Mouse (Mus musculus) kidney, postnatal 14 days (tissue): ENCODE data around the gene Cacng4.

ENCODE experiments used
- DNase-seq: peaks from one replicate; pipeline ENCODE4 v3.0.0; 2022; ENCODE audit warnings: mixed read lengths

Cacng4 gene

GRCm38 (mm10) chr11:107794547-107795269 lies at the start of gene Cacng4:
Gene Cacng4, minus strand, starts transcription at chr11:107794557.
- peak; percentile 62 for DNase-seq

- DNase-seq, result no peak
Observed at GRCm38 (mm10) chr11:107833351-107834040, 39.1 kb upstream of the Cacng4 start.

GRCm38 (mm10) chr11:107817196-107817595 lies 22.8 kb upstream of the Cacng4 start:
- DNase-seq, result no peak

- peak; percentile 10 for DNase-seq
Observed at GRCm38 (mm10) chr11:107812941-107813648, 18.7 kb upstream of the Cacng4 start.

GRCm38 (mm10) chr11:107812429-107812828 lies 18.1 kb upstream of the Cacng4 start:
- no peak for DNase-seq

GRCm38 (mm10) chr11:107808508-107808907 lies 14.2 kb upstream of the Cacng4 start:
- no peak for DNase-seq

GRCm38 (mm10) chr11:107806058-107806457 lies 11.7 kb upstream of the Cacng4 start:
- DNase-seq, result no peak

- no peak for DNase-seq
Observed at GRCm38 (mm10) chr11:107801946-107802345, 7.6 kb upstream of the Cacng4 start.

- DNase-seq, result no peak
Observed at GRCm38 (mm10) chr11:107799331-107799730, 5.0 kb upstream of the Cacng4 start.

- no peak for DNase-seq
Observed at GRCm38 (mm10) chr11:107796346-107796745, 2.0 kb upstream of the Cacng4 start.

- DNase-seq, result peak; percentile 73
Observed at GRCm38 (mm10) chr11:107795384-107796035, 1.2 kb upstream of the Cacng4 start.

- DNase-seq, result peak; percentile 39
Observed at GRCm38 (mm10) chr11:107794103-107794493, 259 bp downstream of the Cacng4 start.

- no peak for DNase-seq
Observed at GRCm38 (mm10) chr11:107793200-107794102, 906 bp downstream of the Cacng4 start.

GRCm38 (mm10) chr11:107792136-107792535 lies 2.2 kb downstream of the Cacng4 start:
- no peak for DNase-seq

GRCm38 (mm10) chr11:107785761-107786160 lies 8.6 kb downstream of the Cacng4 start:
- no peak for DNase-seq

- DNase-seq, result no peak
Observed at GRCm38 (mm10) chr11:107785288-107785687, 9.1 kb downstream of the Cacng4 start.

- no peak for DNase-seq
Observed at GRCm38 (mm10) chr11:107783861-107784754, 10.2 kb downstream of the Cacng4 start.

GRCm38 (mm10) chr11:107782591-107782990 lies 11.8 kb downstream of the Cacng4 start:
- no peak for DNase-seq

- DNase-seq, result no peak
Observed at GRCm38 (mm10) chr11:107778859-107779258, 15.5 kb downstream of the Cacng4 start.

- DNase-seq, result peak; percentile 44
Observed at GRCm38 (mm10) chr11:107777487-107777886, 16.9 kb downstream of the Cacng4 start.

- DNase-seq, result no peak
Observed at GRCm38 (mm10) chr11:107773312-107773711, 21.0 kb downstream of the Cacng4 start.
